Mouse (Mus musculus): Measurements from ENCODE around the gene Chp1. TPM values are rescaled to one million over a fixed set of nuclear protein-coding genes. Genes with fewer than 3 reads are reported as not detected.
"Not testable (repeated sequence)": the region's sequence is repeated elsewhere in the genome, so short reads cannot be mapped to it uniquely, and the experiment has no call there.

Chp1 gene
- total RNA-seq (2021), result 100 to 1,000 TPM; 157 to 170 TPM

GRCm38 (mm10) chr2:119547522-119548370 lies at the start of gene Chp1, which contains the start of gene Exd1:
Chp1 (plus strand) TSS chr2:119547697.
Exd1 (minus strand) TSS chr2:119547627.
- intact Hi-C loops (cut with DNase I), result loop anchor here (1.0 kb wide), 2 partner anchors 47 to 70 kb away; partner anchors contain the start of gene Ino80
- peak; percentile 98 to 99 for DNase-seq (ENCODE audit: low spot score in 2 of 2)

- intact Hi-C loops (cut with DNase I), result no loop called here
- no peak for DNase-seq (ENCODE audit: low spot score in 2 of 2)
Observed at GRCm38 (mm10) chr2:119498859-119499258, 48.6 kb upstream of the Chp1 start.

GRCm38 (mm10) chr2:119500965-119501652 lies 46.4 kb upstream of the Chp1 start:
- no peak for DNase-seq (ENCODE audit: low spot score in 2 of 2)
- intact Hi-C loops (cut with DNase I), result no loop called here

GRCm38 (mm10) chr2:119507108-119507507 lies 40.4 kb upstream of the Chp1 start:
- no peak for DNase-seq (ENCODE audit: low spot score in 2 of 2)
- intact Hi-C loops (cut with DNase I), result no loop called here

- intact Hi-C loops (cut with DNase I), result not testable (repeated sequence)
Observed at GRCm38 (mm10) chr2:119508518-119508917, 39.0 kb upstream of the Chp1 start.

GRCm38 (mm10) chr2:119510856-119511255 lies 36.6 kb upstream of the Chp1 start:
- no peak for DNase-seq (ENCODE audit: low spot score in 2 of 2)
- intact Hi-C loops (cut with DNase I), result no loop called here

More at GRCm38 (mm10) chr2:119508518-119508917, 39.0 kb upstream of the Chp1 start:
- not testable (repeated sequence) for DNase-seq (ENCODE audit: low spot score in 2 of 2)

- intact Hi-C loops (cut with DNase I), result no loop called here
- DNase-seq (ENCODE audit: low spot score in 2 of 2), result no peak
Observed at GRCm38 (mm10) chr2:119512292-119512691, 35.2 kb upstream of the Chp1 start.

- intact Hi-C loops (cut with DNase I), result no loop called here
- DNase-seq (ENCODE audit: low spot score in 2 of 2), result no peak
Observed at GRCm38 (mm10) chr2:119514026-119514522, 33.4 kb upstream of the Chp1 start.

- DNase-seq (ENCODE audit: low spot score in 2 of 2), result no peak
- intact Hi-C loops (cut with DNase I), result no loop called here
Observed at GRCm38 (mm10) chr2:119516811-119517210, 30.7 kb upstream of the Chp1 start.

GRCm38 (mm10) chr2:119520550-119520949 lies 26.9 kb upstream of the Chp1 start:
- intact Hi-C loops (cut with DNase I), result loop anchor here (5.0 kb wide), 1 partner anchor 218 kb away; no protein-coding TSS in a partner anchor
- peak; percentile 16 to 44 for DNase-seq (ENCODE audit: low spot score in 2 of 2)

GRCm38 (mm10) chr2:119523836-119524235 lies 23.7 kb upstream of the Chp1 start:
- intact Hi-C loops (cut with DNase I), result loop anchor here (5.0 kb wide), 1 partner anchor 222 kb away; no protein-coding TSS in a partner anchor
- DNase-seq (ENCODE audit: low spot score in 2 of 2), result no peak

- DNase-seq (ENCODE audit: low spot score in 2 of 2), result no peak
- intact Hi-C loops (cut with DNase I), result no loop called here
Observed at GRCm38 (mm10) chr2:119525422-119525821, 22.1 kb upstream of the Chp1 start.

GRCm38 (mm10) chr2:119538802-119539201 lies 8.7 kb upstream of the Chp1 start:
- intact Hi-C loops (cut with DNase I), result no loop called here

GRCm38 (mm10) chr2:119542106-119542505 lies 5.4 kb upstream of the Chp1 start:
- intact Hi-C loops (cut with DNase I), result loop anchor here (5.0 kb wide), 1 partner anchor 130 kb away; no protein-coding TSS in a partner anchor

More at GRCm38 (mm10) chr2:119538802-119539201, 8.7 kb upstream of the Chp1 start:
- no peak for DNase-seq (ENCODE audit: low spot score in 2 of 2)

GRCm38 (mm10) chr2:119543656-119544055 lies 3.8 kb upstream of the Chp1 start:
- no peak for DNase-seq (ENCODE audit: low spot score in 2 of 2)
- intact Hi-C loops (cut with DNase I), result loop anchor here (5.0 kb wide), 1 partner anchor 129 kb away; no protein-coding TSS in a partner anchor

More at GRCm38 (mm10) chr2:119542106-119542505, 5.4 kb upstream of the Chp1 start:
- DNase-seq (ENCODE audit: low spot score in 2 of 2), result peak; percentile 25 to 55

- intact Hi-C loops (cut with DNase I), result loop anchor here (1.0 kb wide), 2 partner anchors 47 to 70 kb away; partner anchors contain the start of gene Ino80
- DNase-seq (ENCODE audit: low spot score in 2 of 2), result peak; percentile 65 to 79
Observed at GRCm38 (mm10) chr2:119546848-119547521, 512 bp upstream of the Chp1 start.

- intact Hi-C loops (cut with DNase I), result no loop called here
- DNase-seq (ENCODE audit: low spot score in 2 of 2), result no peak
Observed at GRCm38 (mm10) chr2:119548371-119548660, 819 bp downstream of the Chp1 start.

- intact Hi-C loops (cut with DNase I), result no loop called here
- DNase-seq (ENCODE audit: low spot score in 2 of 2), result no peak
Observed at GRCm38 (mm10) chr2:119548691-119549090, 1.2 kb downstream of the Chp1 start.

GRCm38 (mm10) chr2:119549678-119550077 lies 2.2 kb downstream of the Chp1 start:
- intact Hi-C loops (cut with DNase I), result no loop called here
- DNase-seq (ENCODE audit: low spot score in 2 of 2), result peak in 1 of 2 experiments; percentile 44

GRCm38 (mm10) chr2:119558039-119558438 lies 10.5 kb downstream of the Chp1 start:
- intact Hi-C loops (cut with DNase I), result no loop called here
- no peak for DNase-seq (ENCODE audit: low spot score in 2 of 2)

Measured in left cerebral cortex, postnatal 25 days (tissue).